23 mouse cellular contexts compared by ENCODE assay signal in the genomic region with DNA sequence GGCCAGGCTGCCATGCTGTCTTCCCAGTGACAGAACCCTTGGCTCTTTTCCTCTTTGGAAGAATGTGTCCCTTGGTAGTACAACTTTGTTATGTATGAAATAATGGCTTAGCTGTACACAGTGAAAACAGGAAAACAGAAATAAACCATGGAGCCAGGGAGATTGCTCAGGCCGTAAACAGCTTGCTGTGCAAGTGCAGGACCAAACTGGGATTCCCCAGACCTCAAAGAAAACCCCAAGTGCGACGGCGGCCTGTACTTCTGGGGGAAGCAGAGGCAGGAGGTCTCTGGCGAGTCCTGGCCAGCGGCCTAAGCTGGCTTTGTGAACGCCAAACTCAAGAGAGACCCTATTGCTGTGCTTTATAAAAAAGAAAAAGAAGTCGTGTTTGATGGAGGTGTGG. TPM values are rescaled to one million over a fixed set of nuclear protein-coding genes. Genes with fewer than 3 reads are reported as not detected.
DNase-seq lines count a peak whose midpoint lies in the region; TF ChIP-seq lines count a peak whose summit lies in the region.
"Had no signal": no experiment of that assay in that cellular context is flagged by ENCODE, and none has a peak within 500 bp of the region (broad histone marks: within the 10 kb centered on the region; RNA-seq: fewer than 3 reads in every experiment).

No protein-coding gene starts in this region.

- no peaks in the 10 kb centered on the region for H3K27me3 ChIP-seq in CH12.LX (replicated peaks)
- H3K27me3 ChIP-seq: embryonic facial prominence, embryonic 13.5 days; embryonic facial prominence, embryonic 15.5 days; forebrain, embryonic 12.5 days had no signal

- no peaks in the 10 kb centered on the region for H3K9me3 ChIP-seq in CH12.LX (replicated peaks; ENCODE audit: low read length)
- H3K9me3 ChIP-seq: embryonic facial prominence, embryonic 13.5 days; embryonic facial prominence, embryonic 15.5 days; forebrain, embryonic 10.5 days; forebrain, embryonic 12.5 days had no signal

- peaks cover 7% of the 10 kb centered on the region for H3K4me1 ChIP-seq in lung, adult 2 months (ENCODE audit: control insufficient read depth, insufficient read depth, low read length)
- H3K4me1 ChIP-seq in CH12.LX (ENCODE audit: control insufficient read depth in 1 of 2, insufficient read depth in 2 of 2): peaks cover 18 to 47% of the 10 kb centered on the region in 2 experiments
- H3K4me1 ChIP-seq: embryonic facial prominence, embryonic 13.5 days; embryonic facial prominence, embryonic 15.5 days; forebrain, embryonic 12.5 days had no signal

- no peak for TF ChIP-seq POLR2A in lung, adult 2 months (IDR thresholded peaks at IDR 0.05; ENCODE audit: borderline replicate concordance, extremely low read depth, low read depth, low read length)
- no peak for TF ChIP-seq POLR2A in CH12.LX (IDR thresholded peaks at IDR 0.05; ENCODE audit: low read depth, low read length)

- dilution Hi-C loops in CH12.LX (cut with MboI; ENCODE audit: extremely low pct_ligation_motif_present, extremely low pct_unique_long_range_greater_than_20kb, low sequenced_read_pairs): no loop called here

- no peak for TF ChIP-seq RAD21 in CH12.LX (IDR thresholded peaks at IDR 0.05; ENCODE audit: low read depth, low read length)

- peak overlapping the region; percentile 8; the same call in 1 of the 2 replicates for H3K4me2 ChIP-seq in CH12.LX (ENCODE audit: insufficient read depth, low read depth, poor library complexity, severe bottlenecking)
- H3K4me2 ChIP-seq: embryonic facial prominence, embryonic 13.5 days; embryonic facial prominence, embryonic 15.5 days; forebrain, embryonic 12.5 days had no signal

- H3K79me2 ChIP-seq in CH12.LX (replicated peaks; ENCODE audit: control insufficient read depth, extremely low read depth, insufficient read depth, poor library complexity, severe bottlenecking): no peaks in the 10 kb centered on the region

- 49% methylated on average over 8 of the region's 8 CpGs for WGBS in lung, adult 2 months

- H3K4me3 ChIP-seq in lung, adult 2 months (replicated peaks; ENCODE audit: extremely low read depth, low read depth, low read length): no peak overlapping the region
- no peak overlapping the region for H3K4me3 ChIP-seq in CH12.LX (replicated peaks in 1 of 3; ENCODE audit: low read depth in 2 of 3, low read length in 2 of 3, poor library complexity in 1 of 3)
- H3K4me3 ChIP-seq: embryonic facial prominence, embryonic 13.5 days; embryonic facial prominence, embryonic 15.5 days; erythroblast, embryonic 14.5 days; forebrain, embryonic 10.5 days; forebrain, embryonic 12.5 days had no signal

- TF ChIP-seq EP300 in CH12.LX (IDR thresholded peaks at IDR 0.05; ENCODE audit: low read length): peak; percentile 59

- no peak for TF ChIP-seq CTCF in lung, adult 2 months (IDR thresholded peaks at IDR 0.05; ENCODE audit: insufficient read depth, low read length)
- no peak for TF ChIP-seq CTCF in CH12.LX (conservative IDR thresholded peaks at IDR 0.05 in 1 of 2, IDR thresholded peaks at IDR 0.05 in 1 of 2; ENCODE audit: low read depth in 2 of 2, low read length in 2 of 2)

- DNase-seq in lung, postnatal 36 days: peak; percentile 48
- no peak for DNase-seq in lung, adult 2 months
- DNase-seq in A20 (ENCODE audit: low read depth, low spot score) (peak; percentile 42), CH12.LX (ENCODE audit: extremely low read depth) (no peak)
- no peak for DNase-seq in frontal cortex, postnatal 14 days (ENCODE audit: low spot score in 2 of 2)
- DNase-seq: adrenal gland, adult 2 months; adrenal gland, postnatal 10 days; adrenal gland, postnatal 25 days; B cell, adult 2 months; cerebellum, adult 11 months; cerebellum, adult 18-20 months; cerebellum, adult 8-10 months; cerebellum, adult 9-11 months; cerebellum, postnatal 14 days; cerebellum, postnatal 36 days; embryo, embryonic 11 days had no signal

- H3K27ac ChIP-seq in CH12.LX (ENCODE audit: insufficient read depth, low read depth): no peak overlapping the region
- H3K27ac ChIP-seq: embryonic facial prominence, embryonic 13.5 days; embryonic facial prominence, embryonic 15.5 days; forebrain, embryonic 10.5 days; forebrain, embryonic 12.5 days had no signal

- H3K9ac ChIP-seq in CH12.LX (ENCODE audit: insufficient read depth, low read depth): peak overlapping the region; percentile 10; the same call in 1 of the 2 replicates
- H3K9ac ChIP-seq: embryonic facial prominence, embryonic 13.5 days; embryonic facial prominence, embryonic 15.5 days; forebrain, embryonic 12.5 days had no signal

- in situ Hi-C loops in CH12.LX (cut with MboI; ENCODE audit: low pct_ligation_motif_present, low pct_unique_long_range_greater_than_20kb, low sequenced_read_pairs): no loop called here

- H3K36me3 ChIP-seq in CH12.LX (replicated peaks in 1 of 2; ENCODE audit: control insufficient read depth in 1 of 2, insufficient read depth in 1 of 2, low read length in 1 of 2): no peaks in the 10 kb centered on the region
- H3K36me3 ChIP-seq: embryonic facial prominence, embryonic 13.5 days; embryonic facial prominence, embryonic 15.5 days; forebrain, embryonic 10.5 days; forebrain, embryonic 12.5 days had no signal

TF ChIP-seq in CH12.LX, 34 proteins besides CTCF, POLR2A, EP300 and RAD21:
- peak; percentile 47; the same call in 1 of the 2 replicates for TF ChIP-seq MEF2A (IDR thresholded peaks at IDR 0.05; ENCODE audit: borderline replicate concordance, low read depth, low read length)
- TF ChIP-seq JUN (IDR thresholded peaks at IDR 0.05; ENCODE audit: insufficient read depth, low read depth, low read length): no peak
- TF ChIP-seq MAFK (IDR thresholded peaks at IDR 0.05; ENCODE audit: insufficient replicate concordance, low read length): no peak
- TF ChIP-seq KAT2A (IDR thresholded peaks at IDR 0.05; ENCODE audit: insufficient replicate concordance, low read length): no peak
- 0 out of 2 replicates have a peak, but pooled peaks have one; percentile 37 for TF ChIP-seq IRF4 (IDR thresholded peaks at IDR 0.05; ENCODE audit: low read depth, low read length)
- no peak for TF ChIP-seq MYC (IDR thresholded peaks at IDR 0.05; ENCODE audit: low read depth, low read length)
- 0 out of 2 replicates have a peak, but pooled peaks have one; percentile 18 for TF ChIP-seq MAZ (IDR thresholded peaks at IDR 0.05; ENCODE audit: low read depth, low read length)
- TF ChIP-seq BHLHE40 (IDR thresholded peaks at IDR 0.05; ENCODE audit: low read depth, low read length): 0 out of 2 replicates have a peak, but pooled peaks have one; percentile 6
- TF ChIP-seq MXI1 (IDR thresholded peaks at IDR 0.05; ENCODE audit: low read depth, low read length): peak; percentile 27; the same call in 1 of the 2 replicates
- TF ChIP-seq ZNF384 (IDR thresholded peaks at IDR 0.05; ENCODE audit: low read depth, low read length): no peak
- TF ChIP-seq TCF12 (IDR thresholded peaks at IDR 0.05; ENCODE audit: low read depth, low read length): peak; percentile 42; the same call in 1 of the 2 replicates
- no peak for TF ChIP-seq UBTF (IDR thresholded peaks at IDR 0.05; ENCODE audit: low read depth, low read length)

RNA-seq across cellular contexts. Expression of gene Rd3, which starts 28.6 kb away (rescaled TPM):
- polyA plus RNA-seq in lung, adult 2 months (2012; rRNA removed): 3.9 and 9.5 TPM in 2 replicates
- total RNA-seq in CH12.LX (2012; rRNA removed) (0.25 and 0.29 TPM in 2 replicates), CH12.LX (2014; rRNA removed) (0.47 and 0.58 TPM in 2 replicates)
- polyA plus RNA-seq in CH12.LX (2012; ENCODE audit: insufficient read length, low read depth): 0.44 and 0.55 TPM in 2 replicates
- total RNA-seq: common myeloid progenitor, adult 5-6 weeks; MEL had no signal
- polyA plus RNA-seq: erythroblast, embryonic 14.5 days had no signal

RNA-seq across cellular contexts. Expression of gene Slc30a1, which starts 42.0 kb away (rescaled TPM):
- 23.9 and 28.3 TPM in 2 replicates for polyA plus RNA-seq in lung, adult 2 months (2012; rRNA removed)
- total RNA-seq in CH12.LX (2012; rRNA removed): 4.5 and 4.6 TPM in 2 replicates
- 8.9 and 9.4 TPM in 2 replicates for total RNA-seq in CH12.LX (2014; rRNA removed)
- 12.7 and 15.8 TPM in 2 replicates for polyA plus RNA-seq in CH12.LX (2012; ENCODE audit: insufficient read length, low read depth)

Comparison
In these comparisons a context has a peak if more than half of its experiments do, and no peak if none do; other contexts are left out.
1. DNase-seq: peak in lung, postnatal 36 days (single experiment) and A20 (single experiment); none in lung, adult 2 months (single experiment), CH12.LX (single experiment) and frontal cortex, postnatal 14 days (0 of 2).